10 mouse cellular contexts compared by ENCODE assay signal in the genomic region with DNA sequence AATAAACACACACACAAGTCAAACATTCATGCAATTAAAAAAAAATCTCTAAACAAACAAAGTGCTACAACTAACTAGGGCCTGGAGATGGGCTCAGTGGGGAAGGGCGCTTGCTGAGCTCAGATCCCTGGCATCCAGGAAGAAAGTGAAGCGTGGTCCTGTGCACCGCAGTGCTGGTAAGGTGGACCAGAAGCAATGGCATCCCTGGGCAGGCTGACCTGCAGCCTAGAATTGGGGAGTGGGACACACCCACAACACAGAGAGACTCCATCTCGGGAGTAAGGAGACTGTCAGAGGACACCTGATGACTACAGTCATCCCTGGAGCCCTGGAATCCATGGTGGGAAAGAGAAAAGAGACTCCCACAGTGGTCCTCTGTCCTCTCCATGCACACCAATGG. TPM values are rescaled to one million over a fixed set of nuclear protein-coding genes. Genes with fewer than 3 reads are reported as not detected.
DNase-seq lines count a peak whose midpoint lies in the region; ATAC-seq and TF ChIP-seq lines count a peak whose summit lies in the region.
"Had no signal": no experiment of that assay in that cellular context is flagged by ENCODE, and none has a peak within 500 bp of the region (broad histone marks: within the 10 kb centered on the region; RNA-seq: fewer than 3 reads in every experiment).

No protein-coding gene starts in this region.

- no peak overlapping the region for H3K9ac ChIP-seq in heart, embryonic 16.5 days (ENCODE audit: low read length)
- no peak overlapping the region for H3K9ac ChIP-seq in lung, embryonic 14.5 days
- no peak overlapping the region for H3K9ac ChIP-seq in intestine, postnatal 0 days (ENCODE audit: low read depth, low read length)
- H3K9ac ChIP-seq: limb, embryonic 15.5 days had no signal

- TF ChIP-seq POLR2A in bone marrow, adult 2 months (IDR thresholded peaks at IDR 0.05; ENCODE audit: borderline replicate concordance, control insufficient read depth, low read depth, low read length): no peak

- intact Hi-C loops in heart, postnatal 36 days (cut with DNase I): loop anchor here (2.0 kb wide), 1 partner anchor 63 kb away; no protein-coding TSS in a partner anchor

- TF ChIP-seq CTCF in lung, embryonic 14.5 days (IDR thresholded peaks at IDR 0.05; ENCODE audit: low read depth): no peak
- no peak for TF ChIP-seq CTCF in bone marrow, adult 2 months (IDR thresholded peaks at IDR 0.05; ENCODE audit: control insufficient read depth, insufficient read depth, low read length)
- no peak for TF ChIP-seq CTCF in intestine, postnatal 0 days (IDR thresholded peaks at IDR 0.05; ENCODE audit: low read depth)

- H3K36me3 ChIP-seq in heart, embryonic 16.5 days (ENCODE audit: control insufficient read depth, insufficient read depth): no peaks in the 10 kb centered on the region
- H3K36me3 ChIP-seq in lung, embryonic 14.5 days (ENCODE audit: insufficient read depth): no peaks in the 10 kb centered on the region
- no peaks in the 10 kb centered on the region for H3K36me3 ChIP-seq in intestine, postnatal 0 days (ENCODE audit: control insufficient read depth, insufficient read depth)
- H3K36me3 ChIP-seq: limb, embryonic 15.5 days had no signal

- H3K9me3 ChIP-seq in heart, embryonic 16.5 days (replicated peaks; ENCODE audit: control insufficient read depth, low read length): no peaks in the 10 kb centered on the region
- H3K9me3 ChIP-seq in lung, embryonic 14.5 days (ENCODE audit: low read depth, low read length): no peaks in the 10 kb centered on the region
- H3K9me3 ChIP-seq in intestine, postnatal 0 days (ENCODE audit: control insufficient read depth): no peaks in the 10 kb centered on the region
- H3K9me3 ChIP-seq: limb, embryonic 15.5 days had no signal

- H3K4me1 ChIP-seq in heart, embryonic 16.5 days (ENCODE audit: control insufficient read depth, insufficient read depth, low read length): peaks cover 61% of the 10 kb centered on the region
- H3K4me1 ChIP-seq in lung, embryonic 14.5 days (ENCODE audit: insufficient read depth): peaks cover 30% of the 10 kb centered on the region
- peaks cover 14% of the 10 kb centered on the region for H3K4me1 ChIP-seq in bone marrow, adult 2 months (ENCODE audit: control insufficient read depth, insufficient read depth, low read length)
- peaks cover 21% of the 10 kb centered on the region for H3K4me1 ChIP-seq in intestine, postnatal 0 days (replicated peaks; ENCODE audit: control insufficient read depth, insufficient read depth, low read length)

- H3K27ac ChIP-seq in heart, embryonic 16.5 days (ENCODE audit: low read length): peak overlapping the region; percentile 88
- H3K27ac ChIP-seq in lung, embryonic 14.5 days (ENCODE audit: low read depth): peak overlapping the region; percentile 76; the same call in 1 of the 2 replicates
- H3K27ac ChIP-seq in bone marrow, adult 2 months (ENCODE audit: control insufficient read depth, insufficient read depth, low read depth, low read length, poor library complexity): peak overlapping the region; percentile 76
- H3K27ac ChIP-seq in intestine, postnatal 0 days (ENCODE audit: low read depth, low read length): peak overlapping the region; percentile 78

- ATAC-seq in heart, embryonic 16.5 days (replicated peaks; ENCODE audit: extremely low read depth, insufficient read depth, low FRiP score): no peak
- no peak for ATAC-seq in lung, embryonic 14.5 days (ENCODE audit: insufficient read depth)
- no peak for ATAC-seq in intestine, postnatal 0 days

- H3K27me3 ChIP-seq in heart, embryonic 16.5 days (ENCODE audit: control insufficient read depth, insufficient read depth, low read length): no peaks in the 10 kb centered on the region
- no peaks in the 10 kb centered on the region for H3K27me3 ChIP-seq in lung, embryonic 14.5 days (ENCODE audit: insufficient read depth, low read length)
- no peaks in the 10 kb centered on the region for H3K27me3 ChIP-seq in intestine, postnatal 0 days (replicated peaks; ENCODE audit: control insufficient read depth, insufficient read depth, low read length)
- H3K27me3 ChIP-seq: limb, embryonic 15.5 days had no signal

- H3K4me3 ChIP-seq in heart, embryonic 16.5 days (ENCODE audit: low read length): no peak overlapping the region
- no peak overlapping the region for H3K4me3 ChIP-seq in lung, embryonic 14.5 days (ENCODE audit: low read depth, low read length)
- H3K4me3 ChIP-seq in bone marrow, adult 2 months (replicated peaks; ENCODE audit: control insufficient read depth, low read depth, low read length): no peak overlapping the region
- no peak overlapping the region for H3K4me3 ChIP-seq in intestine, postnatal 0 days (ENCODE audit: low read depth, low read length)
- H3K4me3 ChIP-seq: limb, embryonic 15.5 days had no signal

- 90% methylated on average over 4 of the region's 4 CpGs for WGBS in heart, embryonic 16.5 days
- 82% methylated on average over 4 of the region's 4 CpGs for WGBS in lung, embryonic 14.5 days
- WGBS in bone marrow, adult 2 months: 87% methylated on average over 4 of the region's 4 CpGs
- WGBS in intestine, postnatal 0 days: 61% methylated on average over 4 of the region's 4 CpGs

- no peak overlapping the region for H3K4me2 ChIP-seq in heart, embryonic 16.5 days (ENCODE audit: low read depth, low read length)
- H3K4me2 ChIP-seq in lung, embryonic 14.5 days: no peak overlapping the region
- H3K4me2 ChIP-seq in intestine, postnatal 0 days (replicated peaks; ENCODE audit: low read depth): no peak overlapping the region
- H3K4me2 ChIP-seq: limb, embryonic 15.5 days had no signal

- DNase-seq in heart, postnatal 36 days: no peak
- DNase-seq in lung, embryonic 14.5 days: no peak
- DNase-seq in lung, postnatal 14 days: no peak
- no peak for DNase-seq in spleen, postnatal 10 days (ENCODE audit: low spot score in 2 of 2)
- DNase-seq in cerebellum, postnatal 25 days: no peak
- DNase-seq: cerebellum, adult 11 months had no signal

RNA-seq across cellular contexts. Expression of a gene that starts 21.8 kb away (rescaled TPM):
- 29.0 and 31.9 TPM in 2 replicates for polyA plus RNA-seq in heart, embryonic 16.5 days (2015; fragmentation: Nextera tagmentation; extraction: Ambion mirVana)
- total RNA-seq in heart, postnatal 36 days (2021): 10 to 100 TPM; 37.1 to 64.2 TPM
- 3.0 and 3.5 TPM in 2 replicates for polyA plus RNA-seq in lung, embryonic 14.5 days (2014; fragmentation: Nextera tagmentation; extraction: Ambion mirVana)
- polyA plus RNA-seq in bone marrow, adult 2 months (2011; ENCODE audit: insufficient read depth, insufficient read length, low replicate concordance, missing spikeins): 19.2 and 34.2 TPM in 2 replicates
- 11.5 and 17.8 TPM in 2 replicates for polyA plus RNA-seq in intestine, postnatal 0 days (2015; fragmentation: Nextera tagmentation; extraction: Ambion mirVana)

RNA-seq across cellular contexts. Expression of a gene that starts 29.2 kb away (rescaled TPM):
- polyA plus RNA-seq in heart, embryonic 16.5 days (2015; fragmentation: Nextera tagmentation; extraction: Ambion mirVana): 41.9 and 44.1 TPM in 2 replicates
- total RNA-seq in heart, postnatal 36 days (2021): 10 to 100 TPM; 23.0 to 24.0 TPM
- polyA plus RNA-seq in lung, embryonic 14.5 days (2014; fragmentation: Nextera tagmentation; extraction: Ambion mirVana): 34.7 and 35.3 TPM in 2 replicates
- 15.8 and 18.6 TPM in 2 replicates for polyA plus RNA-seq in bone marrow, adult 2 months (2011; ENCODE audit: insufficient read depth, insufficient read length, low replicate concordance, missing spikeins)
- polyA plus RNA-seq in intestine, postnatal 0 days (2015; fragmentation: Nextera tagmentation; extraction: Ambion mirVana): 28.7 TPM in 2 replicates

RNA-seq across cellular contexts. Expression of a gene that starts 29.5 kb away (rescaled TPM):
- polyA plus RNA-seq in heart, embryonic 16.5 days (2015; fragmentation: Nextera tagmentation; extraction: Ambion mirVana): 89.3 and 90.1 TPM in 2 replicates
- total RNA-seq in heart, postnatal 36 days (2021): 10 to 100 TPM; 68.1 to 73.7 TPM
- 108 and 109 TPM in 2 replicates for polyA plus RNA-seq in lung, embryonic 14.5 days (2014; fragmentation: Nextera tagmentation; extraction: Ambion mirVana)
- polyA plus RNA-seq in bone marrow, adult 2 months (2011; ENCODE audit: insufficient read depth, insufficient read length, low replicate concordance, missing spikeins): 25.2 and 32.9 TPM in 2 replicates
- 98.4 and 100 TPM in 2 replicates for polyA plus RNA-seq in intestine, postnatal 0 days (2015; fragmentation: Nextera tagmentation; extraction: Ambion mirVana)
